Comparison of ENCODE assay signal across 8 mouse cellular contexts in genomic region chr2:137732410-137732809, GRCm38 (mm10).
DNase-seq lines count a peak whose midpoint lies in the region; ATAC-seq lines count a peak whose summit lies in the region.

No protein-coding gene starts in this region.

- ATAC-seq in monocyte, adult 5-6 weeks (replicated peaks; ENCODE audit: insufficient number of reproducible peaks, low FRiP score, low TSS enrichment, poor library complexity, severe bottlenecking), result no peak

- peak; percentile 10 to 50 for DNase-seq in frontal cortex, postnatal 36 days (ENCODE audit: low spot score in 2 of 2)
- DNase-seq in frontal cortex, postnatal 10 days (ENCODE audit: low spot score in 2 of 2), result no peak
- peak; percentile 26 for DNase-seq in urinary bladder, postnatal 14 days (ENCODE audit: low spot score)
- no peak for DNase-seq in urinary bladder, adult 2 months (ENCODE audit: low spot score)
- peak; percentile 38 to 65 for DNase-seq in heart, postnatal 10 days
- peak; percentile 34 to 65 for DNase-seq in left cerebral cortex, postnatal 25 days (ENCODE audit: low spot score in 2 of 2)
- peak; percentile 41 for DNase-seq in telencephalon, adult 2 months (ENCODE audit: low read depth, low spot score)

- intact Hi-C loops in heart, postnatal 10 days (cut with DNase I), result loop anchor here (1.0 to 5.0 kb wide), 4 partner anchors 210 to 1245 kb away; no protein-coding TSS in a partner anchor
- intact Hi-C loops in left cerebral cortex, postnatal 25 days (cut with DNase I), result loop anchor here (1.0 to 5.0 kb wide), 4 partner anchors 210 to 818 kb away; partner anchors contain the start of gene Jag1

Comparison
In these comparisons a context has a peak if more than half of its experiments do, and no peak if none do; other contexts are left out.
1. DNase-seq: peak in frontal cortex, postnatal 36 days (2 of 2), urinary bladder, postnatal 14 days (single experiment), heart, postnatal 10 days (2 of 2), left cerebral cortex, postnatal 25 days (2 of 2) and telencephalon, adult 2 months (single experiment); none in frontal cortex, postnatal 10 days (0 of 2) and urinary bladder, adult 2 months (single experiment).